Mouse (Mus musculus) heart, postnatal 4 days (tissue): ENCODE measurements around the gene Mapk8ip1. TPM values are rescaled to one million over a fixed set of nuclear protein-coding genes. Genes with fewer than 3 reads are reported as not detected.

Experiments
- DNase-seq: peaks from one replicate; pipeline ENCODE4 v3.0.0; 2021
- total RNA-seq, 2 experiments: library from RNA; stranded (reverse); gene quantifications; 2 replicates each; pipeline ENCODE4 v1.2.3; 2021

The Mapk8ip1 gene
- total RNA-seq: 1 to 10 TPM; 7.9 to 8.1 TPM

DNA sequence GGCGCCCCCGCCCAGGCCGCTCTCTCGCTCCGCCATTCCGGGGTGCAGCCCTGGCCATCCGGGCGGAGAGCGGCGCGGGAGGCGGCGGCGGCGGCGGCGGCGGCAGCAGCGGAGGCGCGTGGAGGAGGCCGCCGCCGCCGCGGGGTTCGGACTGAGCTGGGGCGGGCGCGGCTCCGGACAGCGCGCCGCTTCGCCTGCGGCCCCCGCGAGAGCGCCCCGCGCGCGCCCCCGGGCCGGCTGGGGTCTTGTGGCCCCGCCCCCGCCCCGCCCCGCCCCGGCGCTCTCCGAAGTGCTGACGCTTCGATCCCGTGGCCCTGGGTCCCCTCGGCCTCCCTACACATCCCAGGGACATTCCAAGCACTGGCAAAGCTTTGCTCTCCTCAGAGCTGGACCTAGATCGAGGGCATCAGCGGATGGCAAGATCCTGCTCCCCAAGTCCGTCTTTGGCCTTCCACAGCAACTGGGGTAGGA, at the start of gene Mapk8ip1:
Gene Mapk8ip1, minus strand, starts transcription at position 173 of the 471 bp plus-strand sequence.
- DNase-seq: peak; percentile 34

DNA sequence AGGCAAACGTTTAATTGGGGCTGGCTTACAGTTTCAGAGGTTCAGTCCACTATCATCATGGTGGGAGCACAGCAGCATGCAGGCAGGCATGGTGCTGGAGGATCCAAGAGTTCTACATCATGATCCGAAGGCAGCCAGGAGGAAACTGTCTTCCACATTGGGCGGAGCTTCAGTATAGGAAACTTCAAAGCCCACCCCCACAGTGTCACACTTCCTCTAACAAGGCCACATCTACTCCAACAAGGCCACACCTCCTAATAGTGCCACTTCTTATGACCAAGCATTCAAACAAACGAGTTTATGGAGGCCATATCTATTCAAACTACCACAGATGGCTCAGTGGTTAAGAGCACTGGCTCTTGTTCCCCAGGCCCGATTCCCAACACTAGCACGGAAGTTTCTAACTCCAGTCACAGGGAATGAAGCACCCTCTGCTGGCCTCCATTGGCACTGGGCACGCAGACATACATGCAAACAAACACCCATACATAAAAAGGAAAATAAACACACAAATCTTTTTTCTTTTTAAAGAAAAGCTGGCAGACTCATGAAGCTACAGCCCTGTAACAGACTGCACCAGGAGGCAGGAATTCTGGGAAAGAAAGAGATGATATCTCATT, 46.2 kb upstream of the Mapk8ip1 start:
- no peak for DNase-seq

DNA sequence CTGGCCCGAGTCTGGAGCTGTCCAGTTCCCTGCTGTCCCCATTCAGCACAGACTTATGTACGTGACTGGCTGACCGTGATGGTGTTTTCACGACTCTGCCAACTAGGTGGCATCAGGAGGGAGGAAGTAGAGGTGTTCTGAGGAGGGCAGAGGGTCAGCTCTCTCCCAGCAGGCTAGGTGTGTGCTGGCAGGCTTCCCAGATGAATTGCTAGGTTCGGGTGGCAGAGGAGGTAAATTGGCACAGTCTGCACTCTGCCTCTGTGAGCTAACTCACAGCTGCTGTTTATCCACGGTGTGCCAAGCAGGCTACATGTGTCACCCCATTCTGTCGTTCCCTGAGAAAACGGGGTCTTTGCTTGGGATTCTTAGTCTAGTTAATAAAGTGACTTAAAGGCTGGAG, 45.6 kb upstream of the Mapk8ip1 start:
- no peak for DNase-seq

DNA sequence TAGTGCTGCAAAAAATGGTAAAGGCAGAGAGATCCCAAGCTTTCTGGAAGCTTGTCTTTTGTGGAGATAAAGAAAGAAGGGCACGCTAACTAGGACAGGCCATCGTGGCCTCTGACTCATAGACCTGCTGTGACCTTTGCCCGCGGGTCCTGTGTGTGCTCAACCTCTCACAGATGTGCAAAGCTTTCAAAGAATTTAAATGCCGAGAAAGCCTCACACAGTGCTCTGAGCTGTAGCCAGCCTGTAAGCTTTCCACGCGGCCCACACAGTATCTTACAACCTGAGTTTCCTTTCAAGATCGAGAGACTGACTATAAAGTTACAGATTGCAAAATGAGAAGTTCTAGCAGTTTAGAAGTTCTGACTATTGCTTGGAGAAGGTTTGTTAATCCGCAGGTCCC, 44.8 kb upstream of the Mapk8ip1 start:
- no peak for DNase-seq

DNA sequence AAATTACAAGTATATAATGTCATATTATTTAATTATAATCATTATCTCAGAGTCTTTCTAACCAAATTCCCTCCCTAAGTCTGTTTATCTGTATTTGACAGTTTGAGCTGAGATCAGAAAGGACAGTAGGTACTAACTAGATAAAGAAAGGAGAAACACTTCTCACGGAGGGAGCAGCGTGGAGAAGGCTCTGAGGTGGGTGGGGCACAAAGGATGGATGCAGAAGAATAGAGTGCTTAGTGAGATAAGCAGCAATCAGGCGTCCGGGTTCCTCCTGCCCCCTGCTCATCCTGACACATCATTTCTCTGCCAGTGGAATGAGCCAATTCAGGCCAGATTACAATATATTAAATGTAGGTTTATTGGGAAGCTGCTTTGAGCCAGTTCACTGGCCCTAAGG, 43.3 kb upstream of the Mapk8ip1 start:
- no peak for DNase-seq

DNA sequence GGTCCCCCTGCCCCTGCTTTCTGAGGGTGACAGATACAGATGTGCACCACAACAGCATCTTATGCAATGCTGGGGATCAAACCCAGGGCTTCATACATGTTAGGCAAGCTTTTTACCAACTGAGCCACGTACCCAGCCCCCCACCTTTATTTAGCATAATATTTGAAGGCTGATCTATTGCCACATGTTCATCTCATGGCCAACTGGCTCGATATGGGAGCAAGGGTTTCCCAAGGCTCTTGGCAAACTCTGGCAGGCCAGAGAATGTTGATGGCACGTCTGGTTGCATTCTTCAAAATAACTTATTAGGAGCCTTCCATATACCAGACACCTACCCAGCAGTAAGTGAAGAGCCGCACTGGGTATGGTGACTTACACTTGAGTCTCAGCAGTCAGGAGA, 42.2 kb upstream of the Mapk8ip1 start:
- DNase-seq: no peak

DNA sequence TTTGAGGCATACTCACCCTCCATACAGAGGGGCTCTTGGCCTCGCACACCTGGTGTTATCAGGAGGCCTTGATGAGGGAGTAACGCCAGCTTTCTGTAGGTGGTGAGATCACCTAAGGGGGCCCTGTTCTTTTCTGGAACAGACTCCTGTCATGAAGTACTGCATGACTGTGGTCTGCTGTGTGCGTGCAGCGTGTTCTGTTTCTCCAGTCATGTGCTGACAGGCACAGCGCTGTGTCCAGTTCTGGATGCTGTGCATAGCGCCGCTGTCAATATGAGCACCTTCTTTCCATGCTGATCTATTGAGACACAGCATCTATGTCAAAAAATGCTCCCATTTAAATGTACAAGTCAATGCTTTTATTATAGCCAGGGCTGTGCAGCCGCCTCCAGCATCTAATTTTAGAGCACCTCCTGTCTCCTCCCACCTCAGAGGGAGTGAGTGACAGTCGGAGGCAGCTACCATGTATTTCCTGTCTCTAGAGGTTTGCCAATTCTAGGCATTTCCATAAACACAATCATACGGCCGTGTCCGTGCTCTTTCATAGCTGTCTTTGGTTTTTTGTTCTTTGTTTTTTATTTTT, 41.4 kb upstream of the Mapk8ip1 start:
- DNase-seq: no peak

DNA sequence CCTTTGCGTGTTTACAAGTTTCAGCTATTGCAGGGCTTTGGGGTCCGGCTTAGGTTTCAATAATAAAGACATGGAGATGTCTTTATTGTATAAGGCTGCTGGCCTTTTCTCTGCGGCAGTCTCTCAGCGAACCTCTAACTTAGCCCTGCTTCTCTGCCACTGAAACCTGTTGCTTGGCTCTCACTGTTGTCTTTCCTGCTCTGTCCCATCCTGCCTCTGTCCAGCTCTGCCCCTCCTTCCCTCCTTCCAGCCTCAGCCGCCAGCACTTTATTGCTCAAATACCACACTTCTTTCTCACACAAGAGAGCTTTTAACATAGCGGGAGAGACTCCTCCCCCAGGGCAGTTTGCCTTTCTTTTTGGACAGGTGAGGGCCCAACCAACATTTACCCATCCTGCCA, 39.4 kb upstream of the Mapk8ip1 start:
- no peak for DNase-seq

DNA sequence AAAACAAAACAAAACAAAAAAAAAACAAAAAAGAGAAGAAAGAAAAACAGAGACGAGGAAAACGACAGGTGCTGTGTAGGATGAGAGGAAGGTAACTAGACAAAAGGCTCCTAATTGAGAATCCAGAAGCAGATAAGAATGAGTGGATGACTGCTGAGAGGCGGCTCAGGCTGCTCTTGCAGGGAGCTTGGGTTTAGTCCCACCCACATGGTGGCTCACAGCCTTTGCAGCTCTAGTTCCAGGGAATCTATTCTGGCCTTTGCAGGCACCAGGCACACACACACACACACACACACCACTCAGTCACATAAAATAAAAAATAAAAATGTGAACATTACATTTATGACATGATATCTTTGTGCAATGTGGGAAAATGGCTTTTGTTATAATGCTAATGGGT, 37.5 kb upstream of the Mapk8ip1 start:
- no peak for DNase-seq

DNA sequence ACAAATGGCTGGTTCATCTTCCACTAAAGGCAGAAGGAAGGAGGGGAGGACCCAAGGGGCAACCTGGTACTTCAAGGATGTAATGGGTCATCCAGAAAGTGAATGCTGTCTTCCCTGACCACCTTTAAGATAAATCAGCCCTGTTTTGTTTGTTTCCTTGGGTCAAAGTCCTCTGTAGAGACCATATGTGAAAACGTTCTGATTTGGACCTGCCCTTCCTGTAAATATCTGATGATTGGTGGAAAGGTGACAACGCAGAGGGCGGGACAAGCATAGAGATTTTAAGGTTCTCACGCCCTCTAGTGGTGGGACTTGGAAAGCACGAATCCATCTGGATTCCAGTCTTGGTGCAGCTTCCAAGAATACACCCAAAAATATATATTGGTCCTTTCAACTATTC, 36.8 kb upstream of the Mapk8ip1 start:
- DNase-seq: peak; percentile 88

DNA sequence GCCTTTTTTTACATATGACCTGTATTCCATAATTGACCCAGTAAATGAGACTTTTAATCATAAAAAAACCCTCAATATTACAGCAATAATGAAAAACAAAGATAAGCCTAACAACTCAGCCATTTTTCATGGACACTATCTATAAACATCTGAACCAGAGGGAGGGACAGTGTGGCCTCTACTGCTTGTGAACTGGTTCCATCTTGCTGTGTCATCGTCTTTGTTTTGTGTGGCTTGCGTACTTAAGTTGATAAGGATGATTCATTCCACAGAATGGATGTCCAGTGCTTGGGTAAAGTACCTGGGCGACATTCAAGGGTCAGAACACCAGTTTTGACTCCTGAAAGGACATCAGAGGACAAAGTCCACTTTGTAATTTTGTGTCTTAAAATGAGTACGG, 36.3 kb upstream of the Mapk8ip1 start:
- no peak for DNase-seq

DNA sequence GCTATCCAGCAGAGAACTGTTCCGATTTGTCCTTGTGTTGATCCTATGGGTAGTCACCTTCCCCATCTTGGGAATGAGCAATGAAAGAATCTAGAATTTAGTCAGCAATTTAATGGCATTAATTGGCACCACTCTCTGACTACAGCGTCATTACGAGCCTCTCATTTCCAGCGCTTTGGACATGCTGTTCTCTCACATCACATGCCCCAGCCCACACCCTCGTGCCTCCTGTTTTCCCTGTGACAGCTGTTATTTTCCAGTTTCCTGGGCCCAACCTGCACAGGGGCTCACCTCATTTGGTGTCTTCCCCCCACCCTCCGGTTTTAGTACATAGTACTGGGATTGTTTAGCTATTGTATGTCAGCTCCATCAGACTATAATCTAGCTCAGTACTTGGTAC, 34.0 kb upstream of the Mapk8ip1 start:
- no peak for DNase-seq

DNA sequence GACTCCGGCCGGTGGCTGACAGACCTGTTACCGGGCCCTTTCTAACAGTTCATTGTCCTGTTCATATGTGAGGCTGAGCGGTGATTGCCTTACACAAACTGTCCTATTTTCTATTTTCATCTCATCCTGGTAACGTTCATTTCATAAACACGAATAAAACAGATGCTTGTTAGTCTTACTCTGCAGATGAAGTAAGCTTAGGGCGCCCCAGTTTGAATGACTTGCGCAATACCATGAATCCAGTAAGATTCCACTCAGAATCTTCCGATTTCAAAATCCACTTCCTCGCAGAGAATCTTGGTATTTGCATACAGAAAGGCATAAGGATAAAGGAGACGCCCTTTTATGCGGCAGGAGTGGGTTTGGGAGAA, 33.3 kb upstream of the Mapk8ip1 start:
- no peak for DNase-seq

DNA sequence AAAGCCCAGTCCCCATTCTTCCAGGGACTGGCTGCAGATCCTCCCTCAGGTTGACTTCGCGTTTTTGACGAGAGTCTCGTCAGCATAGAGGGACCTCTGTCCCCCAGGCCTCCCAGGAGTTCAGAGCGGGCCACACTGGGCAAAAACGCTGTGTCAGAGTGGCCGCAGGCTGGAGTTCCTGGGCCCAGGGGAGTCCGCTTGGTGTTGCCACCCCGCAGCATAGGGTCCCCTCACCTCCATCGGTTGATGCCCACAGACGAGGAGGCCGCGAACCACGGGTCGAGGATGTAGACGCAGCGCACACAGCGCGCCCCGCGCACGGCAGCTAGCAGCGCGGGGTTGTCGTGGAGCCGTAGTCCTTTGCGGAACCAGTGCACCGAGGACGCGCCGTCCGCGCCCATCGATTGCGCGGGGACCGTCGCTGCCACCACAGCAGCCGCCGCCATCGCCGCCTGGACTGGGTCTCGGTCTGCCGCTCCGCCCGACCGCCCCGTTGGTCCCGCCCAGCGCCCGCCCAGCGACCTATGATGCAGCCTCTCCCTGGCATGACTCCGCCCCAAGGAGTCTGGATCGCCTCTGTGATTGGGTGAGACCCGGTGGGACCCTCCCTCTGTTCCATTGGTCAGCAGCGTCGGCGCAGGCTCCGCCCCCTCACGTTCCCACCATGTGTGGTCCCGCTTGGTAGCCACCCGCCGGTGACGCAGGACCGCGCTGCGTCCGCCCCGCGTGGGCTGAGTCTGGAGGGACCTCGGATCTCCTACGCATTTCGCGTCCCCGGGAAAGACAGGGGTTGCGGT, 32.7 kb upstream of the Mapk8ip1 start, which contains the start of gene Cry2:
Gene Cry2, minus strand, starts transcription at position 466 of the 797 bp plus-strand sequence.
- DNase-seq: peak; percentile 99

DNA sequence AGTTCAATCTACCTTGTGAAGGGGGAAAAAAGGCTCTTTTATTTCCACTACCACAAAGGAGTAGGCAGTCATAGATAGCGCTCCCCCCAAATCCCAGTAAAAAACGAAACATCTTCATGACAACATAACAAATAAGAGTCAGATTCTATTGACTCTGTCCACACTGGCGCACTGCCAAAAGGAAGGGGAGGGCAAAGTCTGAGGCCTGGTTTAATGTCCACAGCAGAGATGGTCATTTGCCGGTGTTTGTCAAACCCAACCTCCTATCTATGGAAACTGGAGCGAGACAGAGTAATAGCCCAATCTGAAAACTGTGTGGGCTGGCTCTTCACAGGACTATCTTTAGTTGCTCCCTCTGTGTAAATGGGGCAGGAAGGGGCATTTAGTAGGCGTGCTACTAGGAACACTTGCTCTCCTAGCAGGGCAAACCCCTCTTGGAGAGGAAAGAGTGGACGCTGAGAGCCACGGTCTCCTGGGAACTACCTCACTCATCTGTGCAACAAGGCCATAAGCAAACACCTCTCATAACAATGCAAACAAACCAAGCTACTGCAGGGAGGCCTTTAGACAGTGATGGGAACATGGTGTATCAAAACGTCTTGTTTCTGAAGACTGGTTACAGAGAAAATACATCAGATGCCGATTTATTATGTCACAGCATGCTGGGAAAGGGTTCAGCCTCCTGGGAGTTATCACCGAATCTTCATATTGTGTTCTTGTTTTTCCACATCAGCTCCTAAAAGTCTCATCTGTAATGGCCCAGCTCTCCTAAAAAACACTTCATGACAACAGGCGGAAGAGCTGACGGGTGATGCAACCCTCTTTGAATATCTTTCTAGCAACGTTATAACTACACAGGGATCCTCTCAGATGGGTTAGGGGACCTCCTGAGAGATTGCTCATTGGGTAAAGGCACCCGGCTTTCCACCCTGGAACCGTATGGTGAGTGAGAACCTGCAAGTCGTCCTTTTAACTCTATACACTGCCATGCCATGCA, 31.5 kb upstream of the Mapk8ip1 start:
- peak; percentile 79 for DNase-seq

DNA sequence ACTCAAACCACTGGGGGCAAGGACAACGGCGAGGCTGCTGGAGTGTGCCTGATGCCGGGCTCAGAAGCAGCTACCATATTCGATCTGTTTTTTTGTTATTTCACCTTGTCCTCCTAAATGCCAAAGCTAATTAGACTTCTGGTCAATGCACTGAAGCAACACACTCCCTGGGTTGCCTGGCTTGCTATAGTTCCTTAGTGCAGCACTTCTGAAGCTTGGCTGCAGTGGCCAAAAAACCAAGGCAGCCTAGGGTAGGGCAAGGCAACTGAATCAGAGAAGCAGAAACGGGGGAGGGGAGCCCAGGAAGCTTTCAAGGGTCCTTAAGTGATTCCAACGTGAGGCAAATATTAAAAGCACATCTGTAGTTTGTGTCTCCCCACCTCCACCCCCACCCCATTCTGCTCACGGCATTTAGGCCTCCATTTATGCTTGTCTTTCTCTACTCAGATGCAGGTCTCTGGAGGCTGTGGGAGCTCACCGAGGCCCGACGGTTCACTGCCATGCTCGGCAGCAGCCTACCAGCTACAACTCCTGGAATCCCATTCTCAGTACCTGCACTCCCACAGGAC, 30.6 kb upstream of the Mapk8ip1 start:
- DNase-seq: no peak

DNA sequence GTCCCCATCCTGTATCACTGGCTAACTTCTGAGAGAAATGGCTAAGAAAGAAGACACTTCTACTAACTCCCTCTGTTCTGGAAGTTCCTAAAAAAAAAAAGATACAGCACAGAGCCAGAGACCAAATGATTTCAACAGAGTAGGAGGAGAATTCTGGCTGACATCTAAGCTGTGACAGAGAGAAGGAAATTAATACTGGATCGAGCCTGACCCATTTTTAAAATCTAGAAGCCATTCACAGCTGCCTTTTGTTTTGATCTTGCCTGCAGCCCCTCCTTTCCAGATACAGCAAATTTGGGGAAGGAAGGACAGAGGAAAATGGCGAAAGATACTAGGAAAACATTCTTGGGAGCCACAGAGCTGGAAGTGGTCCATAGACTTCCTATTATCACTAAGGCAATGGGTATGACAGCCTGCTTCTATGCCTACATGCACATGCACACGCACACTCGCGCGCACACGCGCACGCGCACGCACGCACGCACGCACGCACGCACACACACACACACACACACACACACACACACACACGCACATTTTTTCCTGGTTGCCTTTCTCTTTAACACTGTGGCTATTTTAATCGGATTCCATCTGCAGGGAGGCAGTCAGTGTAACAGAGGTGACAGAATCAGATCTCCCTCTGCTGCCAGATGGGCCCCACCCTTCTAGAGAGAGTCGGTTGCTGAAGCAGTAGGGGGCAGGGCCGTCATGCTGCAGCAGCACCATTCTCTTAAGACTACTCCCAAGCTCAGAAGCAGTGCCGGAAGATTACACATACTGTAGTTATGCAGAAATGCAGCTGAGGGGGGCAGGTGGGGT, 29.9 kb upstream of the Mapk8ip1 start:
- DNase-seq: peak; percentile 60

DNA sequence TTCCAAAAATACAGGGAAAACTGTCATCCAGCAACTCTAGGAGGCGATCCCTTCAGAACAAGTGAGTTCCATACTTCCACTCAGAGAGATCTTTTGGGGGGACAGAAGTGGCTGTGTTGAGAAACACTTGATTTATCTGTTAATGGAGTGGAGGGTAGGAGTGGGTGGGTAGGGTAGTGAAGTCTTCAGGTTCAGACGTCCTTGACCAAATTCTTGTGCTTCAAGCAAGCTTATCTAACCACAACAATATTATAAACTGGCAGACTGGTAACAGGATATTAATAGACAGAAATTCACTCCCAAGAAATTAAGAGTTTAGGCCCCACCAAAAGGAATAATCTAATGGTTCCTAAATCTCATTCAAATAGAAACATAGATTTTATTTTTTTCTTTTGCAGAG, 29.0 kb upstream of the Mapk8ip1 start:
- DNase-seq: no peak

DNA sequence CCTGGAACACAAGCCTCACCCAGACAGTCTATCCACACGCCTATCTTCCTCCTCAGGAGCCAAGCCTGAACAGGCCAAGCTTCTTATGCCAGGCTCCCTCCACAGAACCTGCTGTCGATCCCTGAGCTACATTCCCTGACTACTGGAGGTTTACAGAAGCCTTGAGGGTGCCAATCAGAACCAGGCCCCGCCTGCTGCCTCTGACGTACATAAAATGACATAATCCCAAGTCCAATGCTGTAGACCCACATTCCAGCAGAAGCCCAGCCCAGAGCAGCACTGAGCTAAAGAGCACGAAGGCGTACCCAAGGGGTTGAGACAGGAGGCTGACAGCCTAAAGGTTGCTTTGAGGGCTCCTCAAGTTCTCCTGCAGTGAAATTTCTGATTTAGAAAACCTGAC, 26.8 kb upstream of the Mapk8ip1 start:
- peak; percentile 85 for DNase-seq

DNA sequence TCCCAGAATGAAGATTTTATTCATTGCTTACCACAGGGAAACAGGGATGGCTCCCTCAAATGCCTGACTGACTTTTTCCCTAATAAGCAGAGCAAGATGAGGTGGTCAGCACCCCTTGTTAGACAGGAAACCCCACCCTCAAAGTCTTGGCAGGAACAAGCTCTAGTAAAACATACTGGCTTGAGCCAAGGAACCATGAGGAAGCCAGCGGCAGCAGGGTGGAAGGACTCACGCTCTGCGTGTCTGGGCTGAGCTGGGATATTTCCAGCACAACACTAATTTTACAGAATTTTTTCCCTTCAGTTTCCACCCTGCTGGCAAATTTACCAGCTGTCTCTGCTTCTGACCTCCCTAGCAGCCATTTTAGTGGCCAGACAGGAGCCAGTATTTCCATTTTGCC, 25.4 kb upstream of the Mapk8ip1 start:
- peak; percentile 60 for DNase-seq

DNA sequence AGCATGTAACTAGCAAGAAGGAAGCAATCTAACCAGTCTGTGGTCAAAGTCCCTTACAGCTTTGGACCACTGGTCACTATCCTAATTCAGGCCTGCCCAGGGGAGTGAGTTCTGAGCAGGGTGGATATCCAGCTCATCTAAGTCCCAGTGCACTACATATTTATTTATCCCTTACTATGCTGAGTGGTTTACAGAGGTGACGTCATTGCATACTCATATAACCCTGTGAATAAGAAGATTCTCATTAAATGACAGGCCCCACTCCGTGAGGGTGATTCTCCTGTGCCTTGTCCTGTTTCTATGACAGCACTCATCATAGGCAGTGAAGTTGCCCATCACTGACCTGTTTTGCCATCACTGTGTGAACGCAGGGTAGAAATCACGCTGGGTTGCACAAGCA, 24.3 kb upstream of the Mapk8ip1 start:
- no peak for DNase-seq
